Mouse (Mus musculus): ENCODE measurements around the gene 1500011B03Rik.

- TF ChIP-seq ZMIZ1 (IDR thresholded peaks at IDR 0.05; ENCODE audit: low read depth, low read length) (no peak), KAT2A (conservative IDR thresholded peaks at IDR 0.05; ENCODE audit: low read depth, low read length) (no peak), ETS1 (IDR thresholded peaks at IDR 0.05; ENCODE audit: low read depth, low read length) (no peak), TAL1 (IDR thresholded peaks at IDR 0.05; ENCODE audit: low read length) (no peak), HCFC1 (IDR thresholded peaks at IDR 0.05; ENCODE audit: low read depth, low read length) (no peak), GABPA (IDR thresholded peaks at IDR 0.05; ENCODE audit: low read depth, low read length) (no peak), MAFK (IDR thresholded peaks at IDR 0.05; ENCODE audit: borderline replicate concordance, low read depth, low read length) (no peak), EP300 (IDR thresholded peaks at IDR 0.05; ENCODE audit: low read depth in 1 of 2, low read length in 2 of 2) (no peak), RAD21 (IDR thresholded peaks at IDR 0.05; ENCODE audit: low read depth, low read length) (no peak), CTCF (IDR thresholded peaks at IDR 0.05 in 2 of 3, conservative IDR thresholded peaks at IDR 0.05 in 1 of 3; ENCODE audit: control insufficient read depth in 1 of 3, insufficient read depth in 1 of 3, low read depth in 2 of 3, low read length in 3 of 3, poor library complexity in 1 of 3, severe bottlenecking in 1 of 3) (no peak), MEF2A (IDR thresholded peaks at IDR 0.05; ENCODE audit: extremely low read depth, insufficient replicate concordance, low read depth, low read length, poor library complexity, severe bottlenecking) (no peak), CHD2 (IDR thresholded peaks at IDR 0.05; ENCODE audit: low read length) (no peak)
Measured at GRCm38 (mm10) chr5:114771796-114772195, 51.5 kb downstream of the 1500011B03Rik start.

All from MEL (cell line).